11 mouse cellular contexts compared by ENCODE assay signal in the genomic region with DNA sequence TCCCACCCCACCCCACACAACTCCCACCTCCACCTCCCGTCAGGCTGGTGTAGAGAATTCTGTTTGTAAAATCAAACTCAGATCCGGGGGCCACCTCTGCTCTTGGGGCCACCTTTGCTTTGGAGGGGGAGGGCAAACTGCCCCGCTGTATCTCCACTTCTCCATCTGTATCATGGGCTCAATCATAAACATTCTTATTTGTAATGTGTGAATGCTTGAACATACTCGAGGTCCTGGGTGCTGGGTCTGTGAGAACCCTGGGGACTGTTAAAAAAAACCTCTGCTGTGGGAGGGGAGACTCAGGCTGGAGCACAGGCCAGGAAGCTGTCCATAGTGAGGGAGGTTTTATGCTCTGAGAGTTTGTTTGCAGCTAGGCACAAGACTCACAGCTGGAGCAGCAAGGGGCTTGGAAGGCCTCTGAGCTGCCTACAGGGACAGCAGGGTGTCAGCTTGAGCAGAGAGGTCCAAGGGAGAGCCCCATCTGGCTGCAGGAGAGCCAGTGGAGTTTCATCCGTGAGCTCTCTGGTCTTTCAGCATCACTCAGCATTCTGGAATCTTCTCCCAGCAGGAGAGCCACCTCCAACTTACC. TPM values are rescaled to one million over a fixed set of nuclear protein-coding genes. Genes with fewer than 3 reads are reported as not detected.
DNase-seq lines count a peak whose midpoint lies in the region; ATAC-seq lines count a peak whose summit lies in the region.
"Had no signal": no experiment of that assay in that cellular context is flagged by ENCODE, and none has a peak within 500 bp of the region (broad histone marks: within the 10 kb centered on the region; RNA-seq: fewer than 3 reads in every experiment).

No protein-coding gene starts in this region.

- no peak overlapping the region for H3K27ac ChIP-seq in midbrain, embryonic 11.5 days (ENCODE audit: low read depth, low read length)
- no peak overlapping the region for H3K27ac ChIP-seq in midbrain, embryonic 14.5 days (replicated peaks; ENCODE audit: low read depth, low read length)
- peak overlapping the region; percentile 93 for H3K27ac ChIP-seq in intestine, embryonic 14.5 days (ENCODE audit: low read depth)
- H3K27ac ChIP-seq in stomach, embryonic 14.5 days (ENCODE audit: low read length) = peak overlapping the region; percentile 95

- H3K4me3 ChIP-seq in midbrain, embryonic 11.5 days (ENCODE audit: low read depth, low read length) = no peak overlapping the region
- no peak overlapping the region for H3K4me3 ChIP-seq in midbrain, embryonic 14.5 days (replicated peaks; ENCODE audit: low read depth, low read length)
- no peak overlapping the region for H3K4me3 ChIP-seq in intestine, embryonic 14.5 days (ENCODE audit: low read depth, low read length)
- no peak overlapping the region for H3K4me3 ChIP-seq in stomach, embryonic 14.5 days (ENCODE audit: low read depth, low read length)

- peak; percentile 26; the same call in 1 of the 2 replicates for ATAC-seq in frontal cortex, adult (ENCODE audit: low TSS enrichment)
- no peak for ATAC-seq in midbrain, embryonic 11.5 days (ENCODE audit: low FRiP score)
- ATAC-seq in midbrain, embryonic 14.5 days (ENCODE audit: low FRiP score, low TSS enrichment) = no peak
- ATAC-seq in intestine, embryonic 14.5 days (replicated peaks; ENCODE audit: low FRiP score, low TSS enrichment, low read depth) = peak; percentile 48
- ATAC-seq in stomach, embryonic 14.5 days (ENCODE audit: insufficient number of reproducible peaks, insufficient read depth, low FRiP score, low read depth) = peak; percentile 43; the same call in 1 of the 2 replicates

- no peak overlapping the region for H3K9ac ChIP-seq in midbrain, embryonic 11.5 days (ENCODE audit: low read length)
- no peak overlapping the region for H3K9ac ChIP-seq in midbrain, embryonic 14.5 days (replicated peaks; ENCODE audit: low read length)
- no peak overlapping the region for H3K9ac ChIP-seq in intestine, embryonic 14.5 days (ENCODE audit: low read length)
- no peak overlapping the region for H3K9ac ChIP-seq in stomach, embryonic 14.5 days (replicated peaks; ENCODE audit: low read depth, low read length)

- H3K4me2 ChIP-seq in midbrain, embryonic 11.5 days = no peak overlapping the region
- H3K4me2 ChIP-seq in midbrain, embryonic 14.5 days (ENCODE audit: low read length) = no peak overlapping the region
- no peak overlapping the region for H3K4me2 ChIP-seq in intestine, embryonic 14.5 days (ENCODE audit: low read length)
- no peak overlapping the region for H3K4me2 ChIP-seq in stomach, embryonic 14.5 days (replicated peaks; ENCODE audit: low read depth, low read length)

- H3K27me3 ChIP-seq in midbrain, embryonic 11.5 days (ENCODE audit: control insufficient read depth, insufficient read depth, low read length) = no peaks in the 10 kb centered on the region
- no peaks in the 10 kb centered on the region for H3K27me3 ChIP-seq in midbrain, embryonic 14.5 days (ENCODE audit: control insufficient read depth, insufficient read depth, low read length)
- no peaks in the 10 kb centered on the region for H3K27me3 ChIP-seq in intestine, embryonic 14.5 days (replicated peaks; ENCODE audit: control insufficient read depth, insufficient read depth, low read length)
- no peaks in the 10 kb centered on the region for H3K27me3 ChIP-seq in stomach, embryonic 14.5 days (ENCODE audit: control insufficient read depth, insufficient read depth, low read length)

- H3K4me1 ChIP-seq in midbrain, embryonic 11.5 days (ENCODE audit: control insufficient read depth, insufficient read depth, low read length) = peaks cover 3% of the 10 kb centered on the region; the same call in 1 of the 2 replicates
- H3K4me1 ChIP-seq in midbrain, embryonic 14.5 days (ENCODE audit: control insufficient read depth, insufficient read depth, low read length) = peaks cover 13% of the 10 kb centered on the region
- peaks cover 34% of the 10 kb centered on the region for H3K4me1 ChIP-seq in intestine, embryonic 14.5 days (replicated peaks; ENCODE audit: control insufficient read depth, insufficient read depth, low read length)
- peaks cover 32% of the 10 kb centered on the region; the same call in 1 of the 2 replicates for H3K4me1 ChIP-seq in stomach, embryonic 14.5 days (ENCODE audit: control insufficient read depth, insufficient read depth, low read length)

- WGBS in midbrain, embryonic 11.5 days = 41% methylated on average over 5 of the region's 5 CpGs
- 51% methylated on average over 5 of the region's 5 CpGs for WGBS in midbrain, embryonic 14.5 days
- 17% methylated on average over 5 of the region's 5 CpGs for WGBS in intestine, embryonic 14.5 days
- WGBS in stomach, embryonic 14.5 days = 12% methylated on average over 5 of the region's 5 CpGs

- no peaks in the 10 kb centered on the region for H3K9me3 ChIP-seq in midbrain, embryonic 11.5 days (ENCODE audit: control insufficient read depth, low read length)
- no peaks in the 10 kb centered on the region for H3K9me3 ChIP-seq in midbrain, embryonic 14.5 days (ENCODE audit: control insufficient read depth, low read length)
- no peaks in the 10 kb centered on the region for H3K9me3 ChIP-seq in intestine, embryonic 14.5 days (ENCODE audit: control insufficient read depth, low read length)
- no peaks in the 10 kb centered on the region for H3K9me3 ChIP-seq in stomach, embryonic 14.5 days (ENCODE audit: control insufficient read depth, low read depth, low read length)

- no peaks in the 10 kb centered on the region for H3K36me3 ChIP-seq in midbrain, embryonic 11.5 days (ENCODE audit: control insufficient read depth, insufficient read depth, low read length)
- H3K36me3 ChIP-seq in midbrain, embryonic 14.5 days (ENCODE audit: control insufficient read depth, insufficient read depth, low read length) = no peaks in the 10 kb centered on the region
- peaks cover 5% of the 10 kb centered on the region; the same call in 1 of the 2 replicates for H3K36me3 ChIP-seq in intestine, embryonic 14.5 days (ENCODE audit: control insufficient read depth, insufficient read depth, low read length)
- H3K36me3 ChIP-seq in stomach, embryonic 14.5 days (ENCODE audit: control insufficient read depth, insufficient read depth, low read length) = peaks cover 5% of the 10 kb centered on the region; the same call in 1 of the 2 replicates

- no peak for DNase-seq in frontal cortex, adult 2 months (ENCODE audit: extremely low spot score in 1 of 2, low spot score in 1 of 2)
- DNase-seq in midbrain, embryonic 11.5 days (ENCODE audit: low spot score, missing footprints) = peak; percentile 81
- DNase-seq in midbrain, embryonic 14.5 days = no peak
- DNase-seq in intestine, embryonic 14.5 days (ENCODE audit: low spot score) = peak; percentile 61
- DNase-seq in thymus, adult 18-20 months = no peak
- no peak for DNase-seq in adrenal gland, adult 8-10 months
- DNase-seq: adrenal gland, postnatal 25 days; spleen, adult 18-20 months had no signal

RNA-seq across cellular contexts. Expression of a gene that starts 15.7 kb away (rescaled TPM):
- 4.0 and 4.1 TPM in 2 replicates for polyA plus RNA-seq in frontal cortex, adult 2 months (2012; rRNA removed)
- 4.3 TPM in 2 replicates for polyA plus RNA-seq in midbrain, embryonic 11.5 days (2014; fragmentation: Nextera tagmentation; extraction: Ambion mirVana)
- 1.6 and 4.2 TPM in 2 replicates for polyA plus RNA-seq in midbrain, embryonic 14.5 days (2014; fragmentation: Nextera tagmentation; extraction: Ambion mirVana)
- 13.0 and 14.9 TPM in 2 replicates for polyA plus RNA-seq in intestine, embryonic 14.5 days (2014; fragmentation: Nextera tagmentation; extraction: Ambion mirVana)
- 11.3 and 12.4 TPM in 2 replicates for polyA plus RNA-seq in stomach, embryonic 14.5 days (2014; fragmentation: Nextera tagmentation; extraction: Ambion mirVana)
- total RNA-seq in adrenal gland, adult 8-10 months (2022) = 10 to 100 TPM; 17.4 to 34.0 (median 28.1) TPM
- total RNA-seq: monocyte, adult 5-6 weeks had no signal

Comparison
In these comparisons a context has a peak if more than half of its experiments do, and no peak if none do; other contexts are left out.
1. DNase-seq: peak in midbrain, embryonic 11.5 days (single experiment) and intestine, embryonic 14.5 days (single experiment); none in frontal cortex, adult 2 months (0 of 2), midbrain, embryonic 14.5 days (single experiment), thymus, adult 18-20 months (0 of 2) and adrenal gland, adult 8-10 months (single experiment).
2. ATAC-seq: peak in frontal cortex, adult (single experiment), intestine, embryonic 14.5 days (single experiment) and stomach, embryonic 14.5 days (single experiment); none in midbrain, embryonic 11.5 days (single experiment) and midbrain, embryonic 14.5 days (single experiment).
3. H3K27ac ChIP-seq: peak in intestine, embryonic 14.5 days (single experiment) and stomach, embryonic 14.5 days (single experiment); none in midbrain, embryonic 11.5 days (single experiment) and midbrain, embryonic 14.5 days (single experiment).